Mouse (Mus musculus) left cerebral cortex, adult 11 months (tissue): ENCODE results near the gene Ldhal6b.
A peak's percentile ranks its signal among the peaks of the same experiment; 100 is the strongest.
"Not testable (repeated sequence)": the region's sequence is repeated elsewhere in the genome, so short reads cannot be mapped to it uniquely, and the experiment has no call there.

Experiments
- DNase-seq: peaks from one replicate; pipeline ENCODE4 v3.0.0; 2022; ENCODE audit warnings: low spot score

Gene Ldhal6b

DNA sequence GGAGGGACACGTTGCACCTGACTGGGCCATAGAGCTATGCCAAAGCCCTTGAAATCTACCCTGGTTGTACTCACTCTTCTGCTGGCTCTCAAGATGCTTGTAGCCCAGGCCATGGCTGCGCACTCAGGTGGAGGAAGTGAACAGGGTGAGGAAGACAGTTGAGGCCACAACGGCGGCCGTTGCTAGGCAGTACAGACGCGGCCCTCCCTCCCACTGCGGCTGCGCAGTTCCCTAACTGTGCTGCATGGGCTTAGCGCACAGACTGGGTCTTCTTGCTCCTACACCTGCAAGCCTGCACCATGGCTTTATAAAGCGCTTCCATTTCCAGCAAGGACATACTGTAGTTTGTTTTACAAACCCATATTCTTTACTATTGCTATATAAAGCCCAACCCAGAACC lies at the start of gene Ldhal6b:
Gene Ldhal6b, minus strand, starts transcription at position 223 of the 400 bp plus-strand sequence.
- DNase-seq: no peak

DNA sequence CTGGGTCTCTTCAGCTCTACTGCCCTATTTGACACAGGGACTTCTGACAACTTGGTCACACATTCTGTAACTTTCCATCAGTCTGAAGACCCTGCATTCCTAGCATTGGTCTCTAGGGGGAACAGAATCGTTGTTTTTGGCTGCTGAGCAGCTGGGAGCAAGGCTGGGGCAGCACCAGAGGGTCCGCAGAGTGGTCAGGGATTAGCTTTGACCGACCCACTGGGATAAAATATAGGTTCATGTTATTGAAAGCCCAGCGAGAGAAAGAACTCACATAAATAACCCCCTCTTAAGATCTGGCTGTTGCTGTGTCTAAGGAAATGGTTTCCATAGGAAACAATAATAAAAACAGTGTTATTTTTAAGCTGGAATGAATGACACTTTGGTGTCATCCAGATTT lies 48.6 kb upstream of the Ldhal6b start:
- DNase-seq: no peak

DNA sequence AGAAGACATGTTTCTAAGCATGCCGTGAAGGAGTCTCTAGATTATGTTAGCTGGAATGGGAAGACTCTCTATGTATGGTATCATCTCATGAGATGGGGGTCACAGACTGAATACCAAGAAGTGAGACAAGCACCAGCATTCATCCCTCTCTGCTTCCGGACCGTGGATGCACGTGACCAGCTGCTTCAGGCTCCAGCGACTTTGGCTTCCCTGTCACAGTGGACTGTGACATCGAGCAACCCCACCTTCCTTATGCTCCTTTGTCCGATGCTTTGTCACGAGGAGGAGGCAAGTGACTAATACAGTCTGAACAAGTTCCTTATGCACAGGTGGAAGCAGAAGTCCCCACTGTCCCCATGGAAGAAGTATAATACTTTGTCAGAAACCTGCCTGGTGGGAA lies 48.2 kb upstream of the Ldhal6b start:
- no peak for DNase-seq

DNA sequence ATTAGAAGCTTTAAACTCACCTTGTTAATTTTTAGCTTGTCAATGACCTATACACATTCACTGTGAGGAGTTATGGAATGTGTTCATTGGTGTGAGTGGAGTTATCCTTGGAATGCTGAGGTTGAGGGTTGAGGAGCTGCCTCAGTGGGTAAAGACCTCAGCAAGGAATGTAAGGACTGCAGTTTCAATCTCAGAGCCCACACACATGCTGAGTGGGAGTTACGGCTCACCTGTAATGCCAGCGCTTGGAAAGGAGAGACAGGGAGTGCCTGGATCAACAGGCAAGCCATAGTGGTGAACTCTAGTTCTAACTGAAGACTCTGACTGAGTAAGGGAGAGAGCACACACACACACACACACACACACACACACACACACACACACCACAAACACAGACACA lies 45.3 kb upstream of the Ldhal6b start:
- no peak for DNase-seq

DNA sequence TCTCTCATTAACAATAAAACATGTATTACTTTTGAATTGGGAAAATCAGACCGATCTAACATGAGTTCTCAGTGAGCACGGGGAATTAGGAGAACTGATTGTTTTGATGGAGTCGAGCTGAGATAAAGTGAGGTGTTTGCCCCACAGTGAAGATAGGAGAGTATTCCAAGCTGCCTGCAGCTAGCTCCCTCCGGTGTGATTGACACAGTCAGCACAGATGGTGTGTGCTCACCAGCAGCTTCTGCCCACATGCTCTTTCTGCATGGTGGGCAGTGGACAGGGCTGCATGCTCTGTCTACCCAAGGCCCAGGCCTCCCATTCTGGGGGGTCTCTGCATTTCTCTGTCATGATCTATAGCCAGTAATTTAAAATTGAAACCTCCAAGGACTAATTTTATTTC lies 35.1 kb upstream of the Ldhal6b start:
- DNase-seq: no peak

DNA sequence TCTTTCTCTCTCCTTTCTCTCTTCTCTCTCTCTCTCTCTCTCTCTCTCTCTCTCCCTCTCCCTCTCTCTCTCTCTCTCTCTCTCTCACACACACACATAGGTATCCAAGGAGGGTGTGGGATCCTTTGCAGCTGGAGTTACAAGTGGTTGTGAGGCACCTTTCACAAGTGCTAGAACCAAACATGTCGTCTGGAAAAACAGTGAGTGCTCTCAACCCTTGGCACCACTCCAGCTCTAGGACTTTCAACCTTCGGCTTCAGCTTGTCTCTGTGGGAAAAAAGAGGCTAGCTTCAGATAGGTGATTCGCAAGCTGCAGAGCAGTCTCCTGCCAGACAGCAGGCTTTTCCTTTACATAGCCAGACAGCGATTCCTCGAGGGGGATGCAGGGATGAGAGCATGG lies 25.2 kb upstream of the Ldhal6b start:
- no peak for DNase-seq

DNA sequence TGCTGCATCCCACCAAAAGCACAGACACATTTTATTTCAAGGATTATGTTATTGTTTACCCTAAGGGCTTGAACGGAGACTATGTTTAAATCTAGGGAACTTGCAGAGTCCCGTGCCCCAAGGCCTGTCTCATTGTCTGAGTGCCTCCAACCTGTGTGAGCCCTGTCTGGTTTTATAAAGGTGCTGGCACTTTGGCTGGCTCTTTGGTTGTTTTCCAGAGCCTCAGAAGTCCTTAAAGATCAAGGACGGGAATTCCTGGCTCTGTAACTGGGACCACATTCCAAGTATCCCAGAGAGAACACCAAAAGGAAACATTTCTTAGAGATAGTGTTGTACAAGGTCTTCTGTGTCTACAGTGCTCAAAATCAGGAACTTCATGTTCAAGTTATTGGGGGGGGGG lies 24.7 kb upstream of the Ldhal6b start:
- no peak for DNase-seq

DNA sequence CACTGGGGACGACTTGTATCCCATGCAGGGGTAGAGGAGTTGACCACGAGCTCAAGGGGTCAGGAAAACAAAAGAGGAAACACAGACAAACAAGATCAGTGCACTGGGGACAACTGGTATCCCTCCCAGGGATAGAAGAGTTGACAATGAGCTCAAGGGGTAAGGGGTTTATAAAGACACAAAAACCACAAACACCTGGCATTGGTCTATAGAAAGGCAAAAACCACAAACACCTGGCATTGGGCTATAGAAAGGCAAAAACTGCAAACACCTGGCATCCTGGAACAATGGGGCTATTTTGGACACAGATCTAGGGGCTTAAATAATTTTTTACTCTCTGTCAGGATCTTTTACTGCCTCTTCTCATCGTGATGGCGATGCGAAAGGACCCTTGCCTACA lies 23.8 kb upstream of the Ldhal6b start:
- not testable (repeated sequence) for DNase-seq

DNA sequence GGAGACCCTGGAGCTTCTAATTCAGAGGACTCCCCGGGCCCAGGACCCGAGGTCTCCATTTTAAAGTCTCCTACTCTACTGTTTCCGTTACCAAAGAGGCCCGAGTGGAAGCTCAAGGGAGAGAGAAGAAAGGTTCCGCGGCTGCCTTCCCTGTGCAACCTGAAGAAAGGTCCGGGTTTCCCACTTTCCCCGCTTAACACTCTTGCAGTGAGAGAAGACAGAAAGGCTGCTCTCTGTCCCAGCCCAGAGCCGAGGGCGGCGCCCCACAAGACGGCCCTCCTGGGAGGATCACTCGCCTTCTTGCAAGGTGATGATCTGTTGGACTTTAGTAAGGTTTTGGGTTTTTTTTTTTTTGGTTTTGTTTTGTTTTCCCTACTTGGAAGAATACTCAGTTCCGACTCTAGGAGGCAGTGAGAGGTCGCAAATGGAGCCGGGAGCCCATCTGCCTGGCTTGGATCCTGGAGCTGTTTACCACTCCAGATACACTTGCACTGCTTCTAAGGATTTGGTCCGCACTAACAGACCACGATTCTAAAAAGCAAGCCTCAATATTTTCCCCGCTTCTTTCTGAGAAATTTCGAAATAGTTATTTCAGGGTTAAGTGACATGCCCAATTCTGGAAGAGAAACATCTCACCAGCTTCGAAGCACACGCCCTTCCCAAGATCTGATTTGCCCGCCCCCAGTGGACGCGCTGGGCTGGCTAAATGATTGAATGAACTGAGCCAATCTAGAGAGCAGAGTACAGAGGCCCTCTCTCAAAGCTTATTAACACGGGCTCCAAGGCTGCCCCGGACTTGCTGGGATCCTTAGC lies 21.8 kb upstream of the Ldhal6b start, which contains the start of gene Tmem242:
Gene Tmem242, minus strand, starts transcription at position 101 of the 813 bp plus-strand sequence.
- DNase-seq: peak; percentile 82

DNA sequence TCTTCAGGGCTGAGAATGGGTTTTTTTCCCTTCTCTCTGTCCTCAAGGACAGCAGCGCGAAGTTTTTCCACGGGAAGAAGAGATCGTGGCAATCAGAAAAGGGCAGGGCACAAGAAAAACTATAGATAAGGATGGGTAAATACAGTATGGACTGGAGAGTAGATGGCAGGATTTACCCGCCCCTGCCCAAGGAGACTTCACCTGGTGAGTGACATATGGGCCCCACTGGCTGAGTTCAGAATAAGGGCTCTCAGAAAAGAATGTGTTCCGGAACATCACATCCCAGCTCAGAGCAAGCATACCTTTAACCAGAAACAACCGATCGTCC lies 21.2 kb upstream of the Ldhal6b start:
- no peak for DNase-seq

DNA sequence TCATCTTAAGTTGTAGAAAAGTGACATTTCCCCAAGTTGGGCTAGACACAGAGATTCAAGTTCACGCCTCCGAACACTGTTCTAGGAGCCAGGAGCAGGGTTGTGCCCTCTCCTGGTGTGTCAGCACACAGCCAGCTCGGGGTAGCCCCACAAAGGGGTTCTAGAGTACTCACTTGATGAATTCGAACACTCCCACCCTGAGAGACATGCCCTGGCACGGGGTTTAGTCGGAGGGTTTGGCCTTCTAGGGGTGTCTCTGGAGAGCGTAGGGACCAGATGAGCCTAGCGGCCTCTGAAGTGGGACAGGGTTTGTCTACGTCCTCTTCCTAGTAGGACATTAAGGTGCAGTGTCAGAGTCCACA lies 11.2 kb upstream of the Ldhal6b start:
- DNase-seq: no peak

DNA sequence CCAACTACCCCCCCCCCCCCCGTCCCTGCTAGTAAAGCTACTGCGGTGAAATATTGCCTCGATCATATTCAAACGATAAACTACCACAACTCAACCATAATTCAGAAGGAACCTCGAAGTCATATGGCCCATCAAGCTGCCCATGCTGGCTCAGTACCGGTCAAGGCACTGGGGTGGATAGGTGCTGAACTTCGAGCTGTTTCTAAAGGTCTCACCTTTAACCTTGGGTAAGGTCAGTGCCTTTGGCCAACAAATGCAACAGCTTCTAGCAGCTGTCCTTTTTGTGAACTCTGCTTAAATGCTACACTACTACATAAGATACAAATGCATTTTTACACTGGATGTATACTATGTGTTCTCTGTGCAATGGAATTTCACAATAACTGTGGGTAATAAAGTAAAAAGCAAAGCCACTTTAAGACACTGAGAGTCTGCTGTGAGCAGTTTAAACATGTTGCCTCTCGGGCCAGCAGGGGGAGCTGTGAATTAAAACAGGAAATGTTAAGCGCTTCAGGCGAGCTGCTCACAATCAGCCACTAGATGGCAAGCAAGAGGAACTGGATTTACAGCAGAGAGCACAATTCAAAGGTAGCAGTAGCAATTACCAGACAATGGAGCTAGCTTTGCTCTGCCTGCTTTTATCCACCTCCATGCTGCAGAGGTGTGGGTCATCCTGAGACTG lies 10.7 kb upstream of the Ldhal6b start:
- DNase-seq: peak; percentile 87

DNA sequence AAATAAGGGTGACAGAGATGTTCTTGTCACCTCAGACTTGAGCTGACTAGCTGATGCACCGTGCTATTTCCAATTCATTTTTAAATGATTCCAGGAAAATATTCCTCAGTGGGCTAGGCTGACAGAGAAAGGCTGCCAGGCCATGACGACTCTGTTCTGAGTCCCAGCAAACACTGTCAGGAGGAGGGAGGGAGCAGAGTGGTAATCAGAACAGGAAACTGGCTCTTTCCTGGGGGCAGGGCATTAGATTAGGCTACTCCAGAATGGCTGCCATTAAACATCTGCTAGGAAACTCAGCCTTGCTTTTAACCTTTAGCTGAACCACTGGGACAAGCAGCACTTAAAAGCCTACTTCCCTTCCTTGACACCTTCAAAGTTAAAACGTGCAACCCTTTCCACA lies 6.6 kb upstream of the Ldhal6b start:
- DNase-seq: no peak

DNA sequence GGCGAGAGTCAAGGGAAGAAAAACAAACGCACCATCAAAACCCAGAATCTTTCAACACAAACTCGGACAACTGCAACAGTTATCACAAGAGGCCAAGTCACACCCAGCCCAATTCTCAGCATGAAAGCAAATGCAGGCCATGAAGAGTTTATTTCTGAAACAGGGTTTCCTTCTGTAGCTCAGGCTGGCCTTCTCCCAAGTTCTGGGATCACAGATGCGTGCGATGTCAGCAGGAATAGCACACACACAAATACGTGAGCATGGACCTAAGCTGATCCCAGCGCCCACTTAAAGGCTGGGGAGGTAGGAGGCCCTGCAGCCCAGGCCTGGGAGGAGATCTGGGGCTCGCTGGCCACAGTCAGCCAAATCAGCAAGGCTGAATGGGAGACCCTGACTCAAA lies 5.6 kb upstream of the Ldhal6b start:
- DNase-seq: no peak

DNA sequence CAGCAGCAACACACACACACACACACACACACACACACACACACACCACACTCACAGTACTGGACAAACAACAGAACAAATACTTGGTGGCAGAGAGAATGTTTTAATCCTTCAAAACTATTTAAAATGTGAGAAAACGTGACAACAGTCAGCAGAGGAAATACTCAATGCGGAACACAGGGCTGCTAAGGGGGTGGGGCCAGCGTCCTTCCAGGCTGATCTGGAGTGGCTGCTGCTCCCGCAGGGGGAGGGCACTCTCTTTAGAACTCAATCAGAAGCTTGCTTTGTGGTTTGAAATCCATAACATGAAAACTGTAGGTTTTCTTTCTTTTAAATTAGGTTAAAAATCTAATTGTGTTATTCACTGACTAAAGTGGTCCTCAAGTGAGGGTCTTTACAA lies 3.3 kb upstream of the Ldhal6b start:
- DNase-seq: no peak

DNA sequence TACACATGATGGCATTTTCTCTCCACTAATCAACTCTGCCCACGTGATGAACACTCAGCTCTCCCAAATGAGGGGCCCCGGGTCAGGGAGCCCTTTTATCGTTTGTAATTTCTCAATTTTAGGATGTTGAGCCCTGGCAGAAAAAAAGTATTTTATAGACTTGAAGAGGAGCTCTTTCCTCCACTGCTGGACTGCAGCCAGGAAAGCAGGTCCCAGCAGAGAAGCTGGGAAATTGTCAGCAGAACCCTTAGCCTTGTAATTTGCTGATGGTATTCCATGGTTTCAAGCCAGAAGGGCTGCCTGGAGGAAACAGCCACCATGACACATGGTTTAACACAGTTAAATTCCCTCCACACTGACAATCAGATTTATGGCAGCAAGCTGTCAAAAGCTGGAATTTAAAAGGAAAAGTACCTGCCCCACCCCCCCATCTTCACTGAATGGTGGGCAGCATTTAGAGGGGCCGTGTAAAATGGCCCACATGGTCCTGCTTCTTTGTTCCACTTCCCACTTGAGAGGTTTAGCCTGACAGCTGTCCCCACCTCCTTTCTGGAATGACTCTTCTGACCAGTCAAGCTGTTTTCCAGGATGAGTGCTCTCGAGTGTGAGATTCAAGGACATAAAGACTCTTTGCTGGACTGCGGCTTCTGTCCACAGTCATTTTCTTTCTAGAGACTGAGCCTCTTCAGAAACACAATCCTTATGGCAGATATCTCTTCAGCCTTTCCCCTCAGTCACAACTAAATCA lies 1.4 kb upstream of the Ldhal6b start:
- DNase-seq: no peak

DNA sequence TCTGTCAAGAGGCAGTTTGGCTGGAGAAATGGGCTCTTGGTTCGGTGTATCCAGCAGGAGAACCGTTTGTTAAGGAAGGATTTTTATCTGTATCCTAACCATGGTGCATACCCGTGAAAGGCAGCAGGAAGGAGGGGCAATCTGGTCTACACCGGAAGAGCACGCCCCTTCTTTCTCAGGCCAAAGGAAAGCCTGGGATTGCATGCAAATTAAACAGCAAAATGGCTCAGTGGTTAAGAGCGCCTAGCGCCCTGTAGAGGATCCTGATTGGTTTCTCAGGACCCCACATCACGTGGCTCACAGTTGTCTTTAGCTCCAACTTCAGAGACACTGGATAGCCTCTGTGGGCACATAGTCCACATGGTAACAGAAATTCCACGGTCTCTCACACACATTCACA lies 489 bp upstream of the Ldhal6b start:
- DNase-seq: no peak

DNA sequence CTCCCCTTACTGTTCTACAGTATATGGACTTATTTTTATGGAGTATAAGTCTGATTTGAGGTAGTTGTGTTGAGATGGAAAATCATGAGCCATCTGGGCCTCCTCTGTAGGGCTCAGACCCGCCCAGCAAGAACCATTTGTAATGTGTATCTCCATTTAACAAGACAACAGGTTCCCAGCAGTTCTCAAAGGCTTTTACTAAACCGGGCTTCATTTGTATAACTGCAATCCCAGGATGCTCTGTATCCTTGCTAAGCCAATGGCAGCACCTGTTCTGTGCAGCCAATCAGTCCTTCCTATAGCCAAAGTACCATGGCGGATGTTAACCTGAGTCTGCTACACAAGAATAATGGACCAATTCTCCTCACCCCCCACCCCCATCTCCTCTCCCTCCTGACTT lies 2.0 kb downstream of the Ldhal6b start:
- no peak for DNase-seq

DNA sequence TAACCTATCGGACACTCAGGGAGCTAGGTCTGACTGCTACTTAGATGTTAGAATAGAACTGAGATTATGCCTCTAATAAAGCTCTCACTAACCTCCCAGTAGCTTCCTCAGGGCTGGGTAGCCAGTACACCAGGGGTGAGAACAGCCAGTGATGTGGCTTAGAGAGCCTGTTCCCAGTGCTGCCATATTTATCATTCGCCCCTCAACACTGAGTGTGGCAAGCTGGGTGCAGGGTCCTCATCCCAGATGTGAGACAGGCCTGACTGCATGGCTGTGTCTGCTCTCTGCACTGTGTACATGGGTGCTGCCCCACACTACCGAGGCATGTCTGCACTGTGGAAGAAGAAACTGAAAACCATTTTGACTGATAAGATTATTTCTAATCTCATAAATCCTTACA lies 4.5 kb downstream of the Ldhal6b start:
- no peak for DNase-seq

DNA sequence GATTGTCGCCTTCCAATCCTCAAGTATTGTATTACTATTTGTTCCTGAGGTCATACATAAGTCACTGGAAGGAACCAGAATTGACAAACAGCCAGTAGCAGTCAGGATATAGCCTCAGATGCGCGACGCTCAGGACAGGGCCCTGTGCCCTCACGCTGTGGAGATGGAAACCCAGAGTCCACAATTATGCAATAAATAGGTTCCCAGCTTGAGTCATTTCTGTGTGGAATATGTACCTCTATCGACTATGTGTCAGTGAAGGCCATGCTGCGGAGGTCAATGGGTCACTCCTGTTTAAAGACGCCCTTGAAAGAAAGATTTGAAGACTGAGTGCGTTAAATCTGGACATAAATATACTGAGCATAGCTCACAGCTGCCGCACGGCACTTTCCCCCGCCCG lies 5.2 kb downstream of the Ldhal6b start:
- DNase-seq: no peak

DNA sequence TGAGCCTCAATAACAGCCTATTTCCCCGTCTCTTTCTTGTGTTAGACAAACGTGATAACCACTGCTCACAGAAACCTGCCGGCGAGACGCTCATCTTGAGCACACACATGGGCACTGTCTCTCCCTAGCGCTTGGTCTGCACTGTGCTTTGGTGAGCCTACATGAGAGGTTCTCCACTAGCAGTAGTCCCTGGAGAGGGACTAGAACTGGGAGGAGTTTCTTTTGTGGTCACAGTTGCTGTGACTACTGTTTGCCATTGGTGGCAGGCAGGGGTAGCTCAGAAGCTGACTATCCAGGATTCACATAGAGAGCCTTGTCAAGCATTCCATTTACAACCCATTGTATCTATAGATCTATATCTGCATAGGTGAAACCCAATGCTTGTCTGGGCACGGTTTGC lies 5.8 kb downstream of the Ldhal6b start:
- no peak for DNase-seq

DNA sequence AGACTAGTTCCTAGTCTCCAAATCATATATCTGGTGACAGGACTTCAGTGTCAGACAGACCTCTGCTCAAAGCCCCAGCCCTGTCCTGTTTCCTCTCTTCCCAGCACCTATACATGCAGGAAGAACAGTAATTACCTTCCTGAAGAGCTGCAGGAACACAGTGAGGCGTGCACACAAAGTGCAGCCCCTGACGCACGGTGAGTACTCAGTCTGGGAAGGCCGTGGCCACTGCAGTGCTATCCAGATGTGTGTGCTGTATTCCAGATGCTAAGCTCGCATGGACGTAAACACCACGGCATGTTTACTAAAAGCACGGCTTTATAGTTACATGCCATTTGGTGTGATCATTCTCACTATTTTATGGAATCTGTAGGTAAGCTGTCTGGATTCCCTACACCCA lies 6.3 kb downstream of the Ldhal6b start:
- no peak for DNase-seq

DNA sequence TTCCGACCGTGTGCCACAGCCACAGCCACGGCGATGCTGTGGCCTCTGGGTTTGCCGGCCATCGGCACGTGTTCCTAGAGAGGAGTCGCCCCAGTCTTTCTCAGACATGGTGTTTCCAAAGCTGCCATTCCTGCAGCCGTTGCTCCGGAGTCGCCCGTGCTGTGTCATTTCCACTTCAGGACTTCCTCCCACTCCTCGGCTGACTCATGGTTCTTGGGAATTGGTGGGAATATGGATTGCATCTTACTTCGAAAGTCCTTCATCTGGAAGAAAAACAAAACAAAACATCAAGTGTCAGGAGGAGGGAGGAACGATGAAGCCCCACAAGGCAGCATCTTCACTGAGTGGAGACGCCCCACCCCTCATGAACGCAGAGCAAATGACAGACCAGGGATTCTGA lies 7.4 kb downstream of the Ldhal6b start:
- no peak for DNase-seq
